Mouse (Mus musculus) right cerebral cortex, postnatal 14 days (tissue): ENCODE measurements around the gene Sdhaf4.

Experiments
- DNase-seq: peaks from one replicate; pipeline ENCODE4 v3.0.0; 2022

The Sdhaf4 gene

DNA sequence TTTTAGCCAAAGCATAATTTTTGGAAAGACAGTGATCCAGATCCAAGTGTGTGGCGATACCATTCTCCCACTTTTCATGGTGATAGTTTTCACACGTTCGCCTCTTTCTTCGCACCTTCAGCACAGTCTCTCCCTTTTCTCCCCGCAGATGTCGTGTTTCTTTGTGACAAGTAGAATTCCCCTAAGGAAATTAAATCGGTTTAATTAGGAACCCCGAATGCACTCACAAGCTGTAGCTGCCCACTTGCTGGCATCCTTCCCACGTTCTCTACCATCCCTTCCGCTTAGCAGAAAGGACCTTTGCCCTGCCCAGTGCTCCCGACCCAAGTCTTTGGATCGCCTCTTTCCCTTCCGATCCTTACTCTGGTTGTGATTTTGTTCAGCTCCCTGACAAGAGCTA is 51.5 kb downstream of the Sdhaf4 start:
- peak; percentile 31 for DNase-seq

- DNase-seq: no peak
Observed at GRCm38 (mm10) chr1:23948778-23949699, 56.4 kb downstream of the Sdhaf4 start.

- DNase-seq: no peak
Observed at GRCm38 (mm10) chr1:23948290-23948689, 57.2 kb downstream of the Sdhaf4 start.
